Mouse (Mus musculus) CH12.LX (cell line): ENCODE results near the gene Eif3a.

Experiments
- CTCF ChIP-seq, 2 experiments: IDR thresholded peaks in 1 of 2; conservative IDR thresholded peaks in 1 of 2; 2 replicates each; pipeline ENCODE4 v1.5.1; 2011 to 2012; ENCODE audit warnings: low read depth in 2 of 2, low read length in 2 of 2, improper control_type of control experiment in 1 of 2, inconsistent platforms in 1 of 2, mild to moderate bottlenecking in 1 of 2, moderate library complexity in 1 of 2
- EP300 ChIP-seq: IDR thresholded peaks from 2 replicates; pipeline ENCODE4 v1.6.1; 2011; ENCODE audit warnings: low read length, improper control_type of control experiment
- JUN ChIP-seq: IDR thresholded peaks from 2 replicates; pipeline ENCODE4 v1.6.1; 2011; ENCODE audit warnings: low read depth, mild to moderate bottlenecking, low read length, improper control_type of control experiment, moderate library complexity; ENCODE audit not compliant: insufficient read depth
- KAT2A ChIP-seq: IDR thresholded peaks from 2 replicates; pipeline ENCODE4 v1.6.1; 2012; ENCODE audit warnings: low read length, improper control_type of control experiment, inconsistent platforms; ENCODE audit not compliant: insufficient replicate concordance
- MYC ChIP-seq: IDR thresholded peaks from 2 replicates; pipeline ENCODE4 v1.6.1; 2011; ENCODE audit warnings: low read depth, mild to moderate bottlenecking, improper control_type of control experiment, low read length
- NELFE ChIP-seq: IDR thresholded peaks from 2 replicates; pipeline ENCODE4 v1.6.1; 2011; ENCODE audit warnings: low read depth, low read length, improper control_type of control experiment
- NRF1 ChIP-seq: IDR thresholded peaks from 2 replicates; pipeline ENCODE4 v1.6.1; 2014; ENCODE audit warnings: low read depth, mild to moderate bottlenecking, inconsistent platforms, low read length, improper control_type of control experiment, moderate library complexity
- POLR2A ChIP-seq: IDR thresholded peaks from 2 replicates; pipeline ENCODE4 v1.6.1; 2011; ENCODE audit warnings: low read depth, mild to moderate bottlenecking, improper control_type of control experiment, low read length
- SIN3A ChIP-seq: IDR thresholded peaks from 2 replicates; pipeline ENCODE4 v1.6.1; 2012; ENCODE audit warnings: low read length, improper control_type of control experiment, inconsistent platforms
- TCF12 ChIP-seq: IDR thresholded peaks from 2 replicates; pipeline ENCODE4 v1.6.1; 2014; ENCODE audit warnings: low read depth, mild to moderate bottlenecking, inconsistent platforms, low read length, improper control_type of control experiment
- ZKSCAN1 ChIP-seq: IDR thresholded peaks from 2 replicates; pipeline ENCODE4 v1.6.1; 2012; ENCODE audit warnings: low read depth, inconsistent platforms, low read length, improper control_type of control experiment, borderline replicate concordance
- ZNF384 ChIP-seq: IDR thresholded peaks from 2 replicates; pipeline ENCODE4 v1.6.1; 2012; ENCODE audit warnings: low read depth, low read length, improper control_type of control experiment, inconsistent platforms

DNA sequence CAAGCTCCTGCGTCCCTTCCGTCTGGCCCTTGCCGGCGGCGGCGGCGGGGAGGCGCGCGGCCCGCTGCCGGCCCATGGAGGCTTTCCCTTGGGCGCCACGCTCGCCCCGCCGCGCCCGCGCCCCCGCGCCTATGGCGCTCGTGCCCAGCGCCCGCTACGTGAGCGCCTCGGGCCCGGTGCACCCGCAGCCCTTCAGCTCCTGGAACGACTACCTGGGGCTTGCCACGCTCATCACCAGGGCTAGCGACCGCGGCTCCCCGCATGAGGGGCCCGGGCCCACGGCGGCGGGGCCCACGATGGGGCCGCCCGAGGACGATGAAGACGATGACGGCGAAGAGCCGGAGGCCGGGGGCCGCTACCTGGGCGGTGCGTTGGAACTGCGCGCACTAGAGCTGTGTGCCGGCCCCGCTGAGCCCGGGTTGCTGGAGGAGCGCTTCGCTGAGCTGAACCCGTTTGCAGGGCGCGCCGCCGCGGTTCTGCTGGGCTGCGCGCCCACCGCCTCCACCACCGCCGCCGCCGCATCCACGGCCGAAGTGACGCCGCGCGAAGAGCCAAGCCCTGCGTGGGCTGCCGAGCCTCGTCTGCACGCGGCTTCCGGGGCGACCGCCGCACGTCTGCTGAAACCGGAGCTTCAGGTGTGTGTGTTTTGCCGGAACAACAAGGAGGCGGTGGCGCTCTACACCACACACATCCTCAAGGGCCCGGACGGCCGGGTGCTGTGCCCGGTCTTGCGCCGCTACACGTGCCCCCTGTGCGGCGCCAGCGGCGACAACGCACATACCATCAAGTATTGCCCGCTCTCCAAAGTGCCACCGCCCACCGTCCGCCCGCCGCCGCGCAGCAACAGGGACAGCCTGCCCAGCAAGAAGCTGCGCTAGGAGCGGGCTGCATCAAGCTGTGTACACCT is 34.0 kb downstream of the Eif3a start:
- TF ChIP-seq POLR2A (peak; percentile 25; the same call in 1 of the 2 replicates), KAT2A (no peak), CTCF (conservative IDR thresholded peaks at IDR 0.05 in 1 of 2, IDR thresholded peaks at IDR 0.05 in 1 of 2; ENCODE audit: low read depth in 2 of 2, low read length in 2 of 2) (peak in 1 of 2 experiments; percentile 16; a peak in 2 of 4 replicates), EP300 (no peak), ZNF384 (no peak), TCF12 (no peak), NRF1 (no peak), ZKSCAN1 (no peak), SIN3A (peak; percentile 55), MYC (no peak), JUN (no peak), NELFE (no peak)
